Mouse (Mus musculus): ENCODE measurements at regions not wholly inside any gene's neighbourhood (a gene's known extent, or its start where the extent isn't known, plus 50 kb on each side); places are given as distances from the start of the nearest gene placed in this dataset.

GRCm38 (mm10) chr3:133877310-133877709 is 332.4 kb upstream of the Tet2 start:
- DNase-seq = peak; percentile 17 to 28

DNA sequence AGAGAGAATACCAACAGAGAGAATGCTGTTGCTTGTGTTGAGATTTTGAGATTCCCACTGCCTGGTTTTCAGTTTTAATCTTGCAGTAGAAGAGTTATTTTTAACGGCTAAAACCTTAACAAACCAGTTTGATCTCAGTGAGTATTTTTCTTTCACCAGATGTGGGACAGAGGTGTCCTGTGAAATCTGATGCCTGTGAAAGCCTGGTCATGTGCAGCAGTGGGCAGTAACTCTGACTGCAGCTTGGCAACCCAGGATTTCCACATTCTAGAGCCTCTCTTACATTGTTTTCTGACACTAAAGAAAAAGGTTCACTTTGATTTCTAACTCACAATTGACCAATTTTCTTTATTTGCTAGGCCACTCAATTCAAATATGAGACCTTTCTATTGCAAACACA is 335.7 kb upstream of the Tet2 start:
- no peak for DNase-seq

DNA sequence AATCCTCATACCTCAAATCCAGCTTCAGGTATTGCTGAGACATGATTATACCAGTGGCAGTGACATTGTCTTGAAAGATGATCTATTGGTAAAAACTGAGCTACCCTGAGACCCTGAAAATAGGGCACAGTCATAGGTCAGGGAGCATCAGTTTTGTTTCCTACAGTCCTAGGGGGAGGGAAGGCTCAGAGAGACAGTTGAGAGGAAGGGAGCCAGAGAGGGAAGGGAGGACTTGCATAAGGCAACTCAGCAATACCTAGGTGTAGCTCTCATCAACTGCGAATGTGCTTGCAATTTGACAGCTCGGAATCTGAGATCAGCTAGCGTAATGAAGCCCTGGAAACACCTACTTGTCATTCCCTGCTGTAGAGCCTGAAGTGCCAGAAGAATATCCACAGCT is 334.4 kb upstream of the Cxxc4 start:
- DNase-seq = no peak

- no peak for DNase-seq
Measured at GRCm38 (mm10) chr3:133922200-133922599, 314.1 kb upstream of the Cxxc4 start.

- DNase-seq = no peak
Measured at GRCm38 (mm10) chr3:133965322-133965721, 271.0 kb upstream of the Cxxc4 start.

DNA sequence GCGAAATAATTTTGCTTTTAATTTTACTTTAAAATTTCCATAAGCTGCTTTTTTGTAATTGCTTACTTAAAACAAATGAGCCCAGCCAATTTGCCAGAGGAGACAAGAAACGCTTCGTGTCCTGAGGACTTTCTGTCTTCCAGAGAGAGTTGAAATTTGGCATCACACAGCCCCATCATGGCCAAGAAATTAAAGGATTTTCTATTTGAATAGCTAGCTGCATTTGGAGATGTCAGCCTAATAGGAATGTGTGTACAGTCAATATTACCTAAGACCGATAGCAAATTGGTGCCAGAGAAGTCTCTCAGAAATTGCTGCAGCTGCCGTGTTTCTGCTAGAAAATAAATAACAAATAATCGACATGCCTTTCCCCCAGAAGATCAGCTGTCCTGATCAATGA is 268.1 kb upstream of the Cxxc4 start:
- no peak for DNase-seq

DNA sequence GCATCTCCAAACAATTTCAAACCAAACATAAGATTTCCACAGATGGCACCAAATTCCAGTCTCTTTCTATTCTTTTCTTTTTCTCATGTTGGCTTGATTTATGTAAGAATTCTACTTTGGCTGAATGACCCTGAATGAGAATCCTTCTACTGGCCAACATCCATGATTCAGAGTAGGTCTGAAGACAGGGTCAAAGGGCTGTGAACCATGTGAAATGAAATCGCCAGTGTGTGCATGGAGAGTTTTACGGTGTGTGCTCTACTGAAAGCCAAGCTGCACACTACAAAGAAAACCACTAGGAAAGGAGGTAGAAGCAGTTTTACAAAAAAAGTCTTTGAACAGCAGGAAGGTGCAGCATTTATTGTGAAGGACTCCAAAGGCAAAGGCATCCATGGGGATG is 263.5 kb upstream of the Cxxc4 start:
- DNase-seq = no peak

GRCm38 (mm10) chr3:133987681-133988080 is 248.6 kb upstream of the Cxxc4 start:
- DNase-seq = no peak

DNA sequence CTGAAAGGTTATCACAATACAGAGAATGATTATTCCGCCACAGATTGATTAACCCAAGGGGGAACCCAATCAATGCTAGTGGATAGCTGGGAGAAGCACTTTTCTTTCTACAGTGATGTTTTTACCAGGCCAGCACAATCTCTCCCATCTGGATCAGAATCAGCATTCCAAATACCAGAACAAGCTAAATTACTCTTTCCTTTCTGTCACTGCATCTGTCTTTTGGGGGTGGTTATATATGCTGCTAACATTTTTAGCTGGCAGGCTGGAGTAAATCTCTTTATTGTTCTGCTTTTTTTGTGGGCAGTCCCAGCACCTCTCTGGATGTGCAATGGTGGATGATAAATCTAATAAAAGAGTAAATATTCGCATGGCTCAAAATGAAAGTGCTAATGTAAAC is 242.3 kb upstream of the Cxxc4 start:
- DNase-seq = no peak

DNA sequence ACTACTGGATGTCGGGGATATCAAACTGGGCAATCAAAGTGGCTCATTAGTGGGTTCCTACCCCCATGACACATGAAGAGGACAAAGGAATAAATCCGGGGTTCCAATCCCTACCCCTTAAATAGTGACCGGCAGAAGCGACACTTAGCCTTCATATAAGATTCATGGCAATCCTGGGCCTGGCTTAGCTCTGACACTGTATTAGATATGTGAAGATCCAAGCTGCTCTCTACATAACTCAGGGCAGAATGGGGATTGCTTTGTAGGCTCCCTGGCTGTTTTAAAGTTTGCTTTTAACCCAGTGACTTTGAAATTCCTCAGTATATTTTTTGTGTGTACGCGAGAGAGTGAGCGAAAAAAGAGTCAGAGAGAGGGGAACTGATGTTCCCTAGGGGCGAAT is 236.3 kb upstream of the Cxxc4 start:
- DNase-seq = no peak

DNA sequence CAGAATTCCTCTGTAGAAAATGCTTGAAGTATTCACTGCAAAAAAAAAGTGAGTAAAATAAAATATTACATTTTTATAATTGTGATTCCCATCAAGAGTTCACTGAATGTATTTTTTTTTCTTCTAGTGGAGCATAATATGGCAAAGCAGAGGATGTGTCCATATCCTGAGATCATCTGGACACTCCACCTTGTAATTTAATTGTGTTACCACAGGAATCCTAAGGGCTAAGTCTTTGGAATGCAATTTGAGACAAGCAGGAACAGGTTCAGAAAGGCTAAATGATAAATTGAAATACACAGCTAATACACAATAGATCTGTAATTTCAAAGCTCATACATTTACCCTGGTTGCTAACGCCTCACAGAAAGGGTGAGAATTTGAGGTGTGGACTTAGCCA is 235.7 kb upstream of the Cxxc4 start:
- no peak for DNase-seq

DNA sequence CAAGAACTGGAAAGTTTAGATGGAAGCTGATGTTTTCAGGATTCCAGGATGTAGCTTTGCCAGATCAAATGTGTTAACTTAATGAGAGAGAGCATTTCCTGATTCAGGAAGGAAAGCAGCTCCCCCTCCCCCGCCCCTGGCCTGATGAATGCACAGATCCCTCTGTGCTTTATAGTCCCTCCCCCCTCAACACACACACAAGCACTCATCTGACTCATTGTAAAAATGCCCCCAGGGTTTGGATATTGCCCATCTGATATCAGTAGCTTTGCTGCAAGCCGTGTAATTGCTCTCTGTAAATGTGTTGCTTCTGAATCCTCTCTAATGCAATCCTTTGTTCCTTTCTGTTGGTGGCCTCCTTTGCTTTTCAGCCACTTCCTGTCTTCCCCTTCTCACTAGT is 221.5 kb upstream of the Cxxc4 start:
- DNase-seq = peak; percentile 11

DNA sequence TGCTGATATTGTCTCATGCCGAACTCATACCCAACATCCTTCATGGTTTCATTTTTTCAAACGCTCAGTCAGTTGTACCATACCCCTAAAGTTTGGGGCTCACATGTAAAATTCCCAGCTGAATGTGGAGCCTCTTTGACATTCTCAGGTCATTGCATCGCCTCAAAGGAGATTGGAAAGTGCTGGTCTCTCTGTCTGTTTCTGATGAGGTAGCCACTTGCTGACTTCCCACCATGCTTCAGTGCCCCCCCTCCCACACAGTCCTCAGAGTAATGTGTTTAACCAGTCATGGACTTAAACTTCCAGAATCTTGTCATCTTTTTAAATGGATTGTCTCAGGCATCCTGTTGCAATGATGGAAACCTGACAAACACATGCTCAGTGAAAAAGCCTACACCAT is 220.9 kb upstream of the Cxxc4 start:
- DNase-seq = peak in 1 of 2 experiments; percentile 10

- peak in 1 of 2 experiments; percentile 2 for DNase-seq
Measured at GRCm38 (mm10) chr3:134033862-134034261, 202.4 kb upstream of the Cxxc4 start.

DNA sequence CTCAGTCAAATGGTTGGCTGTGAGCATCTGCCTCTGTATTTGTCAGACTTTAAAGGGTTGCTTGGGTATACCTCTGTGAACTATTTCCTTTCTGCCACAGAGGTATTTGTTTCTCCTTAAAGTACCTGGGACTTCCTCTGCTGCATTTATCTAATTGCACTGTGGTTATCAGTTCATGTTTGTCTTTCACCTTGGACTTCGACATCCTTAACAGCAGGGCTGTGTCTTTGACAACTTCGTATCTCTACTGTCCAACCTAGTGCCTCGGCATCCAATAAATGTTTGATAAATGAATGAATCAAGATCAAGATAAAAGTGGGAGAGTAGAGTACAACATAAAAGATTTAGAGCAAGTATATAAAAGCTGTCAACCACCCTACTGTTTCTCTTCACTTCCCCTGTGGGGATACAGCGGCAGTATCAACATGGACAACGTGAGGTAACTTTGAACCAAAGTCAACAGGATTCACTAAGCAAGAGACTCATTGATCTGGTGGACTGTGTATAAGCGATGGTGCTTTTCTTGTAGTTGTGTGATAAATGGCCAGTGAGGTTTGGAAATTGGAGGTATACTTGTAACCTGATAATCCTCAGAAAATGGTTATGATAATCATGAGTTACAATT is 199.9 kb upstream of the Cxxc4 start:
- no peak for DNase-seq

GRCm38 (mm10) chr3:134050649-134051048 is 185.6 kb upstream of the Cxxc4 start:
- no peak for DNase-seq

DNA sequence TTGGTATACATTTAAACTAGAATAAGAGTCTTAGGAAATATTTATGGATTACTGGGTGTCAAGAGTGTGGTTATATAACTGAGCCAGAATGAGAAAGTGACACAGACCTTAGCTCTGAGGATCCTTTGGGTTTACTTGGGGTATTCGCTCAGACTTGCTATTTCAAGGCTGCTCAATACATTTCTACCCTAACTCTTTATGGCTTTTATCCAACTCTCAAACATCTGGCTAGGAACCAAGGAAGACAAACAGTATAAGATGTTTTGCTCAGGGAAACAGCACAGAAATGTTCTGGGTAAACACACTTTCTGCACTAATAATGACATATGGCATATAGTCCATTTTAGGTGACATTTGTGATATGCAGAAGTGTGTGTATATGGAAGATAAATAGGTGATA is 153.8 kb upstream of the Cxxc4 start:
- DNase-seq = no peak

DNA sequence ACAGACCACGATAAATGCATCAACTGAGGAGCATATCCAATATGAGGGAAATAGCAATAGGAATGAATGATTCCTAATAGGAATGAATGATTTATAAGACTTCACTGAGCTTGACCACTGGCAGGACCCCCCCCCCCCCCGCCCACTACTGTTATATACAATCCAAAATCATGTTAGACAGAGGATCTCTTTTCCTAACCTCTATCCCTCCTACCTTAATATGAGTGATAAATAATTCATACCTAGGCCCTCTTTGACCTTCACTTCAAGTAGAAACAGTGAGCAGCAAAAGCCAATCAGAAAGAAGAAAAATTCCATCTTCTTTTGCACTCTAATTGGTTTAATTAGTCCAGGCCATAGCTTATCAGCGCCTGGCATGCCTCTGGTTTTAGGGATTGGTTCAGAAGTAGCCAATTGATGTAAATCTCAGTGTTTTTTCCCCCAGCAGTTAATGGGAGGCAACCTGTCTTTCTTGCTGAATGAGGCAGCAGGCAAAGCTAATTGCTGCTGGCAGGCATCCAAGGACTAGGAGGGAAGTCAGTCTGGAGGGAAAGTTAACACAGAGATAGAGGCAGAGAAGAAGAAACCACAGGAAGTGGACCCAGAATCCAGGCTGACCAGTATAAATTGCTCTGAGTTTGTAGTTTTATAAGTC is 136.7 kb upstream of the Cxxc4 start:
- peak; percentile 71 to 75 for DNase-seq

DNA sequence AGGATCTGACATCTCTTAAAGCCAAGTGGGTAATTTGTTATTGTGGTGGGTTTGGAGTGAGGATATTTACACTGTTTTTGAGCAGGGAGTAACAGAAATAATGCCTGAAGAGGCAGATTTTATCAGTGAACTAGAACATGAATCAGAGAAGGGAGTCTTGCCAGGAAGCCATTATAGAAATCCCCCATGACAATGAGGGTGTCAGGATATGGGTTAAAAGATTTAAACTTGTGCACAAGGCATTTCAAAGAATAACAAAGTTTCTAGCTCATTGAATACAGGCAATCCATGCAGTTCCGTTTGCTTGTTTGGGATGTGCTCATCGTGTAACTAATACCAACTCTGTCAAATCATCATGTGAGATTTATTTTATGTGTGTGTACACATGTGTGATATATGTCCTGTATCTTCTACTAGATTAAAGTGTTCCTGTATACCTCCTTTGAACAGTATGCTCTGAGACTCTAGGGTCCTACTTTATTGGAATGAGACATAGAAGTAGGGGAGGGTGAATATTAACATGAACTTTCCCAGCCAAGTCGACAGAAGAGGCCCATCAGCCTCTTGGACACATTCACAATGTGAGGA is 134.0 kb upstream of the Cxxc4 start:
- DNase-seq = no peak

DNA sequence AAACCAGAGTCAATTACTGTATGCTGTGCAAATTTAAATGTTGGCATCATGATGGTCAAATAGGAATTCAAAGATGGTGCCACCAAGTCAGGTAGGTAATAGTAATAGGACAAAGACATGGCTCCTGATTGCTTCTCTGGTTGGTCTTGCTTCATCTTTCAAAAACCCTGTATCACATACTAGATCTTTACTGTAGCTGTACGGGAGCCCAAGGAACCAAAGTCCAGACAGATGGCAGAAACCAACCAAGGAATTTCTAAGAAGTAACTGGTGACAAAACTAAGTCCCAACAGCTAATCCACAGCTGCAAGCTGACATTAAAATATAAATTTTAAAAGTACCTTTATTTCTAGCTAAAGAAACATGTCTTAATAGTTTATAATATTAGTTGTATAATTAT is 131.7 kb upstream of the Cxxc4 start:
- DNase-seq = no peak

DNA sequence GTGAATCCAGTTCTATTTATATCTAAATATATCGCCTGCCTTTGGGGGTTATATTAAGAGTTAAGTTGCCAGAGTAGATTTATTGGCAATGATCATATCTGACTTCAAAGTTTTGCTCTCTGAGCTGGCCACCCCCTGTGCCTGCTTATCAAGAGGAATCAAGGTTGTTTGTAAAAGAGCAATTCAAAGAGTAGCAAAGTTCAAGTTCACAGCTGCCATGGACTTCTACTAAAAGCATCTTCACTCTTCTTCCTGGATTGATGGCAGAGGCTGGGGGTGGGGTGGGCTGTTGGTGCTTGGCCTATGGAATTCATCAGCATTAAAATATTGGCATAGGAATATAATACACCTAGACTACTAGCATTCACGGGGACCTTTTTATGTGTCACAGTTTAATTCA is 131.2 kb upstream of the Cxxc4 start:
- no peak for DNase-seq

DNA sequence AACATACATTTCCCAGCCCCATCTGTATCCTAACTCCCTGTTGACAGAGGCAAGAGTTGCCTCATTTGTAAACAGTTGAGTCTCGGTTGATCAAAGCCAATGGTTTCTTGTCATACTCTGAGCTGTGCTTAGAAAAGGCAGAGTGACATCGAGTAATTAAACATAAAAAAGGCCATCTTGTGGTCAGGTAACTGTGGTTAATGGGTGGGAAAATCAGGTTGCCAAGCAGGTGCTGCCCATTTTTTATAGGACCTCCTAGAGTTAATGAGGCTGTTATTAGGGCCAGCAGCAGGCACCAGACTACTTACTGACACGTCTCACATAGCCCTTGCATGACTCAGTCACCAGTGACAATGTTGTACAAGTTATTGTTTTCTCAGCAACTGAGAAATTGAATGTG is 130.7 kb upstream of the Cxxc4 start:
- peak in 1 of 2 experiments; percentile 2 for DNase-seq

DNA sequence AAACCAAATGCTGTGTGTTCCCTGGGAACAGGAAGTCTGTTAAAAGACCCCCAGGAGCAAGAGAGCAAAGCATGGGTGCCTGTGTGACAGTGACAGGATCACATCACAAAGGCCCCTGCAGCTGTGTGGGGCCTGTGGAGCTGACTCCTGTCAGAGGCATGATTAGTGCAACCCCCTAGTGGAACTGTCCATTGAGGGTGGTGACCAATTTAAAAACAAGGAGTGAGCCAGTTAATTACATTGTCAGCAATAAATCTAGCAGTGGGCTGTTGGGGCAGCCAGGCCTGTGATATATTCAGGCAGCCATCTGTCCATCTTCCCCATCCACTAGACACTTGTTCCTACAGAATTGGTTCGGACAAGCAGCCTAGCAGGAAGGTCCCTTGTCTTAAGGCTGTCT is 121.8 kb upstream of the Cxxc4 start:
- DNase-seq = no peak

- no peak for DNase-seq
Measured at GRCm38 (mm10) chr3:134115007-134115406, 121.3 kb upstream of the Cxxc4 start.

DNA sequence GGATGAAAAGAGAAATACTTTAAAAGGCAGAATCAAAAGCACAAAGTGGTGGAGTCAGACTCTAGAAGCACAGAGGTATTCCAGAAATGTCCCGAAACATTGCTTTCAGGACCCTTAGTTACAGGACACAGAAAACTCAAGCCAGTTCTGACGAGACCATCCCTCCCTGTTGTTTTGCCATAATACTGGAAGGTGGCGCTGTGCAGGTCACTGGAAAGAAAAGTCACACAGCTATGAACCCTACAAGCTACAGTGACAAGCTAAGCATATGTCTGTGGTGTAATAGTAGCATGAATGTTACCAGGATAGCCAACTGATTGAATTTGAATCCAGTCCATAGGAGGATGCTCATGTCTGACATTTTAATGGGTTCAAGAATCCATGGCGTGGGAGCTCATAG is 117.4 kb upstream of the Cxxc4 start:
- no peak for DNase-seq

Measured in kidney, postnatal 4 days (tissue).